Mouse (Mus musculus) mesoderm, embryonic 11.5 days (tissue): Measurements from ENCODE around the gene Stat5b.
A peak's percentile ranks its signal among the peaks of the same experiment; 100 is the strongest.

Experiments
- DNase-seq: peaks from one replicate; pipeline ENCODE4 v3.0.0-alpha.2; 2012; ENCODE audit warnings: low read depth, low spot score

Gene Stat5b

DNA sequence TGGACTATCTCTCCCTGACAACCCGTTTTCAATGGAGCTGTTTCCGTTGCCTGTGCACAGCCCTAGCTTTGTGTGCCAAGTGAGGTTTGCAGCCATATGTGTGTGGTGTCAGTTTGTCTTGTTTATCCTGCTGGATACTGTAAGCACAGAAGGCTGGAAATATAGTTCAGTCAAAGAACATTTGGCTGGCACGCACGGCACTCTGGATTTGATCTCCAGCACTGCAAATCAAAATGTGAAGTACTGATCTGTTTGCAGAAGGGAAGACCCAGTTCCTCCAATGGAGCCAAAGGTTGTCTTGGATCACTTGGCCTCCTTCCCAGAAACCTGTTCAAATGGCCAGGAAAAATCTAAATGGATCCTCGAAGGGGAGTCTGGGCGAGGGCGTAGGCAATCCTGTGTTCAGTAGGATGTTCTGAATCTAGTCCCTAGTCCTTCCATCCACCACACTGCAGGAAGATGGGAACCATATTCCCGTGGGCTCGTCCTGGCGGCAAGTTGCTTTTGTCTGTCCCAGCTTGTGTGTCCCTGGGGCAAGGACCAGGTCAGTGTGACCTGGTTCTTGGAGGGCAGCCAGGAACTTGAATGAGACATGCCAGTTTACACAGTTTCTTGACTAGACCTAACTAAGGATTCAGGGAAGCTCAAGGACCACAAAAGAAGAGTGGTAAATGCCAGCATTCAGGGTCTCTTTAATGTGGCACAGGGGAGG, 19.9 kb upstream of the Stat5b start:
- DNase-seq, result no peak

DNA sequence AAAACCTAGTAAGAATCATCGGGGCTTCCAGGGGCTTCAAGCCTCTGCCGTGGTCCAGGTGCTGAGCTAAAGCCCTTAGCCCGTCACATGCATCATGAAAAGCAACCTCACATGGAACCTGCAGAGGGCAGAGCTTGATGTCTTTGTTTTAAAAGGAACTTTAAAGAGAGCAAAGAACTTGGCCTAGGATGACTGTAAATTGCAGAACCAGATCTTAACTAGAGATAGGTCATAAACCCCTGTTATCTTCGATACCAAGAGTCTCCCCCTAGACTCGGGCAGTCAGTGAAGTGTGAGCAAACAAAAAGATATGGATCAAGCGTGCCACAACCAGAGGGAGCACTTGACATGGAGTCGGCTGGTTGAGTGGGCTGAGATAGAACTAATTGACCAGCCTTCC, 15.1 kb upstream of the Stat5b start:
- DNase-seq, result no peak

DNA sequence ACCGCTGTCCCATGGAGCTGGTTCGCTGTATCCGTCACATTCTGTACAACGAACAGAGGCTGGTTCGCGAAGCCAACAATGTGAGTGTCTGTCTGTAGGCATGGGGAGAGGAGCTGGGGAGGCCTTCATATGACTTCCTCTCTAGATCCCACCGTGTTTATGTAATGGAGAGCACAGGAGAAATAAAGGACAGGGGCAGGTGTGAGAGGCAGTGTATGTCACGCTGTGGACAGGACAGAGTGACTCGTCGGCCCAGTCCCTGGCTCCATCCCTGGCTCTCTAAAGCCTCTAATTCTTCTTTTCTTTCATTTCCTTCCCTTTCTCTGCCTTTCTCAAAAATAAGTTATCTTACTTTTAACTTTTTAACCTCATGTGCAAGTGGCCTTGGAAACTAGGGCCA, 12.6 kb upstream of the Stat5b start:
- DNase-seq, result no peak

DNA sequence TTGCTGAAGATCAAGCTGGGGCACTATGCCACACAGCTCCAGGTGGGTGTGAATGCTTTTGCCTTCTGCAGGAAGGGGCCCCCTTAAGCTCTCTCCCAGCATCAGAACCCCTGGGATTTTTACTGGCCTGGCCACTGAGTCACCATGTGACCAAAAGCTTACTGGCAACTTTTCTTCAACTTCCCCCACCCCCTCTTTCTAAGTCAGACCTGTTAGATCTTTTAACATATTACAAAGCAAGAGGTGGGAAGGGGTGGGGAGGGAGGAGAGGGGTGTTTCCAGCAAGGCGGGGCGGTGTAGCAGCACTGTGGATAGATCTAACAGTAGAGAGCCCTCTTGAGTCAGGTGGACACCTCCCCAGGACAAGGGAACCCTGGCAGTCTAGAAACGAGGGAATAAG, 11.3 kb upstream of the Stat5b start:
- no peak for DNase-seq

DNA sequence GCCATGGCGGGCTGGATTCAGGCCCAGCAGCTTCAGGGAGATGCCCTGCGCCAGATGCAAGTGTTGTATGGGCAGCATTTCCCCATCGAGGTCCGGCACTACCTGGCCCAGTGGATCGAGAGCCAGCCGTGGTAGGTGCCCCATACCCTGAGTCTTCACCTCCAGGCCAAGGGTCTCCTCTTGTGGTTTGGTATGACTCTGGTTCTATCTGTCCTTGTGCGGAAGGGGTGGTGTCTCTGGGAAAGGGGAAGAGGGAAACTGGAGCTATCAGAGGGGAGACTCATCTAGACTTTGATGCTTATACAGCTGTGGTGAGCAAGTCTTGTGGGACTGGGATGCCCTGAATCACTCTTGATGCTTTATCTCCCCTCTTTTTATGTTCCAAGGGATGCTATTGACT, 10.8 kb upstream of the Stat5b start:
- DNase-seq, result no peak

DNA sequence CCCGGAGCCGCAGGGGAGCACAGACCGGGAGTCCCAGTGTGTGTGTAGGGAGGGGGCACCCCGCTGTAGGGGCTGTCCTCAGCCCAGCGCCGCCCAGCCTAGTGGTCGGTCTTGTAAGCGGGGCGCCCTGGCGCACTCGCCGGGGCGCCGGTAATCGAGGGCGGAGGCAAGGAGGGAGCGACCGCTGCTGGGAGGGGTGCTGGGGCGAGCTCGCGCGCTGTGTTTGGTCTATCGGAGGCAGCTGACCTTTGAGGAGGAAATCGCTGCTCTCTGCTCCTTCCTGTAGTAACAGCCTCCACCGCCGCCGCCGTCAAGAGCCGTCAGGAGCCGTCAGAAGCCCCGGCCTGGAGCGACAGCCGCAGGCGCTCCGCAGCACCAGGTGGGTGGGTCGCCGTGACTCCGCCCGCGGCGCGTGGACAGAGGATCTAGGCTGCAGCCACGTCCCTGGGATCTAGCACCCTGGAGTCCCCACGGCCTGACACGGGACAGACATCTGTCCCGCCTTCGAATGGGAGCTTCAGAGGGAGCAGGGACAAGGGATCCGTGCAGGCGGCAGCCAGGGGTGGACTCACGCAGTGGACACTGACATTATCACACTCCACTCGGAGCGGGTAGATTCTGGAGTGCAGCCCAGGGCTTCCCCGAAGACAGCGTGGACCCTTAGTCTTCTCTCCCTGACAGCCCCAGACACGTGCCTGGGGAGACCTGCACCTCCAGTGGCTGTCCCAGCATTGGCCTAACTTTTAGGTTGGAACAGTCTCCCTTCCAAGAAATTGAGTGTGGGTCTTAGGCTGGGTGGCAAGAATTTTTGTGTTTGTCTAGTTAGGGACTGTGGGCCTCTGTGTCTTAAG, 9.9 kb upstream of the Stat5b start:
- DNase-seq, result peak; percentile 78

DNA sequence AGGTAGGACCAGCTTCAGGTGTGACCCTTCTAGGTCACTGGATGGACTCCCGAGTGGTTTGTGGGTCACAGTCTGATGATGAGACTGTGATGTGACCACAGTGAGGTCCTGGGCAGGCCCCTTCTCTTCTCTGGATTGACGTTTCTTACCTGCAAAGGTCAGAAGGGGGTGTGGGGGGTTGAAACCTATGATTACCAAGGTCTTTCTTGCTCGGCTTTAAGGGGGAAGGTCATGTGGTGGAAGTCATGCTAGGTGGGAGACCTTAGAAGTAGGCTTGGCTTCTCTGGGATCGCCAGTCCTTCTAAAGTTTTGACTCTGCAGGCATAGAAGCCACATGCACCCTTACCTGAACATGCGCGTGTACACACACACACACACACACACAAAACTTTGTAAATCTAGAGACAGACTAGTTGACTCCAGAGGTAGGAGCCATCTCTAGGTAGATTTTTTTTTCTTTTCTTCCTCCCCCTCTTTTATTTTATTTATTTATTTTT, 9.1 kb upstream of the Stat5b start:
- no peak for DNase-seq

DNA sequence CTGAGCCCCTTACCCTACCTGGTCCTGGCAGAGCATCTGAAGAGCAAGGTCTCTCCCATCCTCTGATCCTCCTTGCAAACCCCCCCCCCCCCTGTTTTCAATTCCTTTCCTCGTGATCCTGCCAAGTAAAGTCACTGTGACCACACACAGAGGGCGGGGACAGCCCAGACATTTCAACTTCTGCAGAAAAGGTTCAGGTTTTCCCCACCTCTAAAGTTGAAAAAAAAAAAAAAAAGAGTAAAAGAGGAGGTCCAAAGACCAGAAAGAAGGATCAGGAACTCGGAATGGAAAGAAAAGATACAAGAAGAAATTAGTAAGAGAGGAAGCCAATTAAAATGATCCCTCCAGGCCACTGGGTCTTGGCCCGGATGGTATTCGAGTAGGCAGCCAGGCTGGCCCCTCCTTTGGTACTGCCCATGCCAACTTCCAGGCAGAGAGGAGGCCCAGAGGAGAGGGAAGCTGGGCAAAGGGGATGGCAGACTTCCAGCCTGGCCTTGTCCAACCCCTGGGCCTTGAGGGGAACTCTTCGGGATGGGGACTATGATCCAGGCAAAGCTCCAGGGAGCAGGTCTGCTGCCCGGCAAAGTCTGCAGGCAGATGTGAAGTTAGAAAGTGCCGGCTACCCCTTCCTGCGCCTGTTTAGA, 8.5 kb upstream of the Stat5b start, which contains the start of gene Stat5a:
Gene Stat5a (plus strand): TSS at position 417 of the 644 bp plus-strand sequence.
- DNase-seq, result no peak

DNA sequence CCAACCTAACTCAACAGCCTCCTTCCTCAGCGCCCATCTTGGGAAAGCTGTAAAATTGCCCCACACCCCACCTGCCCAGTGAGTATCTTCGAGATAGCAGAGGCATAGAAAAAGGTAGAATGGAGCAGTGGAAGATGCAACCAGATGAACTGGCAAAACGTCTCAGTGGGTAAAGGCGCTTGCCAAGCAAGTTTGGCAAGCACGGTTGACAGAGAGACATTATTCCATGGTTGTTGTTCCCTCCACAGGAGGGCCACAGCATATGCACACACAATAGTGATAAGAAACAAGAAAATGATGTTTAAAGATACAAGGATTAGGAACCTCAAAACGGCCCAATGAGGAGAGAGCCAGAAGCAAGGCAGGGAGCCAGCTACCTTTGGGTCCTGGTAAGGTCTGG, 7.4 kb upstream of the Stat5b start:
- DNase-seq, result no peak

DNA sequence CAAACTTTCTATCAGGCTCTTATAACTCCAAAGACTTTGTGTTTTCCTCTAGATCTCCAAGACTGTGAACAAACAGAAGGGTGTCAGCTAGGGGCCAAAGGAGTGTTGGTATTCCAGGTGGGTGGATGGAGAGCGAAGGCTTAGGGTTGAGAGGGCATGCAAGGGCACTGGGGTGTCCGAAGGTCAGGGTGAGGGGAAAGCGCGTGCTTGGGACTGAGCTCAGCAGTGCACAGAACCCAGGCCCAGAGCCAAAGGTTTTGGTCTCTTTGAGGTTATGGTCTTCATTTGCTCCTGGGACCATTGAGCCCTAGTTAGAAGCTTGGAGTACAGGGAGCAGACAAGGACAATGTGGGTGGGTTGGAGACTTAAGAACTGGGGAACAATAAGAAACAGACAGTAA, 4.7 kb upstream of the Stat5b start:
- no peak for DNase-seq

DNA sequence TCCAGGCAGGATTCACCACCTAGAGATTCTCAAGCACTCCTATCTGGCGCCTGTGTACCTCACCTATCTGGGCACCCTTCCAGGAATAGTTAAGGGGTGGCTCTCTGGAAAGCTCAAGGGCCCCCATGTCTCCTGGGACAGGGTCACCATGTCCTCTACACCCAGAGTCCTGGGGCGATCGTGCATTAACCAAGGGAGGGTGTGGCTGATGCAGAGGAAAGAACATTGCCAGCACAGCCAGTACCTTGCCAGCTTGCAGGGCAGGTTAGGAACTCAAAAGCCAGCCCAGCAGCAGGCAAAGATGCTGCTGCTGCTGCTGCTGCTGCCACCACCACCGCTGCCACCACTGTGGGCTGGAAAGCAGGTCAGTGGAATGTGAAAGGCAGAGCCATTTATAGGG, 3.7 kb upstream of the Stat5b start:
- no peak for DNase-seq

DNA sequence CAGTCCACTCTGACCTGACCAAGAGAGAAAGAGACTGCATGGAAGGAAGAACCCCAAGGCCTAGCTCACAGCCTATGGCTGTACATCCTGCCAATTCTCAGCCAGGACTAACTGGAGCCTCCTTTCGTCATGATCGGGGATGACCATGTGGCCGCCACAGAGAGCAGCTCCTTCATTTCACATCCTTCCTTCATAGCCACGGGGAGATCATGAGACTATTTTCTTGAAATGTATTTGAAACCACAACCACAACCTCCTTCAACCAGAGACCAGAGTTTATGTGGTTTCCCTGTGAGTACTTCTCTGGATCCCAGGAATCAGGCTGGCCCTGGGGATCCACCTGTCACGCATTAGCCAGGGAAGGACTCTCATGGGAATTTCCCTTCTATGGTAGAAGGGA, 2.5 kb upstream of the Stat5b start:
- DNase-seq, result no peak

DNA sequence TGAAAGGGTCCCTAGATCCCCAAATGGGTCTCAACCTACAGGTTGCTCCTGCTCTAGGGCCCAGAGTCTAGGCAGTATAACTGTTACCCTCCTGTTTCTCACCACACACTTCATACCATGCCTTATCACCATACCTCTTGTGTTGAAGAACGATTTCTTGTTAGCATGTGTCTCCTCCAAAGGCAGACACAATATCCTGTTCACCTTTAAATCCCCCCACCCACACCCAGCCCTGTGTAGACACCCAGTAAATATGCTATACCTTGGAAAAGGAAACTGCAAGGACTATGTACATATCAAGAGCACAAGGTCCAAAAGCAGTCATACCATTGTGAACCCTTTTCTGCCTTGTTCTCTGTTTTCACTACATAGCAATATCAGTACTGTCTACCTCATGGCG, 1.6 kb upstream of the Stat5b start:
- no peak for DNase-seq

DNA sequence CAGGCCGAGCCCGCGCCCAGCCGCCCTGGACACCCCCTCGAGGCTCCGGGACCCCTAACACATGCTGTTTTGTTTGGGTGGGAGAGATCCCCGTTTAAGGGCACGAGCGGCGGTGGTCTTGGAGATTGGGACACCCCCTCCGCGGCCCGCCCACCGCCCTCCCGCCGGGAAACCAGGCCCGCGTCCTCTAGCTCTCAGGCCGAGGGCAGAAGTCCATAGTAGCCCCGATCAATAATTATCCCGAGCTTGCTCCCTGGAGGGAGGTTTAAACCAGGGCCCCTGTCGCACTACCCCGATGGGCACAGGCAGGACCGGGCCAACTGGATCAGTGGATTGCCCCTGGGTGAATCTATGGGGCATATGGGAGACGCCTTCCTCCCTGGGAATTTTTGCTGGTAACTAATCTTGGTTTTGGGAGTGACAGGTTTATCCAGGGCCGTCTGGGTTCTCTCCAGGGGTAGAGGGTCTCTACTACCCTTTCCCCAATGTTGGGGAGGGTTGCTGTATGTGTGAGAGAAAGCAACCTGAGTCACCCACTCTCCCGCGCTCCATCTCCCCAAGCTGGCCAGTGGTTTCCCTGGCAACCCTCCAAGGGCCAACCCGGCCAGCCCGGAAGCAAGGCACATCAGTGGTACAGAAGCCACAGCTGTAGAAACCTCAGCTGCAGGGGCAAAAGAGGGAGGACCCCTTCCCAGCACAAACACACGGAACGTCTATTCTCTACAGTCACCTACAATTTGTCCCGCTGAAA, 429 bp upstream of the Stat5b start:
- peak; percentile 55 for DNase-seq

DNA sequence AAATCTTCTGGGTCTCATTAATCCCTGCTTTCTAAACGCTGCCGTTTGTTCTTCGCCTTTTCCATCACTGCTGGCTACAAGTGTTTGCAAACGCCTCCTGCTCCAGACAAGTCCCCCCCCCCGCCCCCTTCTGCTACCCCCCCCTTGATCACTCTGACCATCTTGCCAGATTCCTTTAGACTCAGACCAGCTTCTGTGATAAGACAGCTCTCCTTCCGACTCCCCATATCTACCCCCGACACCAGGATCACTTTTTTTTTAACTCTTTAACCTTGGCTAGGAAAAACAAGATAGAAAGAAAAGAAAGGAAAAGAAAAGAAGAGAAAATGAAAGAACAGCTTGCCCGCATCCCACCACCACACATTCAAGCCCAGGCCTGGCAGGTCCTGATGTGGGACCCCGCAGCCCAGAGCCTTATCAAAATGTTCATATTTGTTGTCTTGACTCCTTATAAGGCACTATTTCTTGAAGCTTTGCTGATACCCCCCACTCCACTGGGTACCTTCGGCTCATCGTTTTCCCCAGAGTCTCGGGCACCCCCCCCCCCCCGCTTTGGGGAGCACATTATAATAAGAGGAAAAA, 977 bp downstream of the Stat5b start:
- no peak for DNase-seq

DNA sequence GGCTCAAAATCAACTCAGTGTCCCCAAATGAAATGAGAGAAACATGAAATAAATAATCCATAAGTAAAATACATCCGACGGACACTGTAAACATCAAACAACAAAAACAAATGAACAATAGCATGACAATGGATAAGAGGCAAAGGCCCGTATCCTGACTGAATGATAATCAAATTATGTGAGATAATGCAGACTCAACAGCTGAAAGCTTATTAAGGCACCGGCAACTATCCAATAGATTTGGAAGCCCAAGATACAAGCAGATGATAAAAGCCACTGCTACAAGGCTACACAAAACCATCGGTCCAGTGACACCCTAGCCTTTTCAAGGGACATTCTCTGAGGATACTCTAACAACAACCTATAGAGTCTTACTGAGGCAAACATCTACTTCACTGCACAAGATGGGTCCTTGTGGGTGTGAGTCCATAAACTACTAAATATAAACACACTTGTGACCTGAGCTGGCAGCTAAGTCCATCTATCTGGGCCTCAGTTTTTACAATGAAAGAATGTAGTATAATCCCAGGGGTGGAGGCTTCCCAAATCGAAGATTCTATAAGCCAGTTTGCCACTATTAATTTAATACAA, 1.6 kb downstream of the Stat5b start:
- no peak for DNase-seq

DNA sequence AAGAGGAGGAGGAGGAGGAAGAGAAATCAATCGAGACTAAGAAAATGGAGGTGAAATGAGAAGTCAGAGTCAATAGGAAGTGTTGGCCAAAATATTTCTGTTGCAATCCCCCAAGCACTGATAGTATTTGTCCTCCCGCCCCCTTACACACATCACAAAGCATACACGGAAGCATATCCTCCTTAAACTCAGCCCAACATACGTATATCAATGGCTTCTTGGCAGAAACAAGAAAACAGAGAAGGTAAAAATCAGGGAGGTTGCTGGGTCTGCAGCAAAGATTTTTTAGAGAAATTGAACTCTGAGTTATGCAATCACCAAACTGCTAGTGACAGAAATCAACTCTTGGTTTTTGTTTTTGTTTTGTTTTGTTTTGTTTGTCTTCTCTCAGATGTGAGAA, 2.4 kb downstream of the Stat5b start:
- no peak for DNase-seq

DNA sequence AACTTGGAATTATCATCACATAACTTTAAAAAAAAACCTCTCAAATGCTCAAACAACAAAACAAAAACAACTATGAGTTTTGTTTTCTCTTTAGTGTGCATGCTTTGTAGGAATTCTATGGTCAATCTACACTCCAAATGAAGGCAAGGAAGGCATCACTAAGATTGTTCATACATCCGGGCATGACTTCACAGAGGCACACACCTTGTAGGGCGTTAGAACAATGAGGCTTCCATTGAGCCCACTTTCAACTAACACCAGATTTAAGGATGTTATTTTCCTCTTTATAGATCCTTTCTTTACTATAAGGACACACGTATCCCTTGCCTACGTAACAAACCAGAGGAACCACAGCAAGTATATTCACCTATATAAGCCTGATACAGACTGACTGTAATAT, 3.0 kb downstream of the Stat5b start:
- DNase-seq, result no peak

DNA sequence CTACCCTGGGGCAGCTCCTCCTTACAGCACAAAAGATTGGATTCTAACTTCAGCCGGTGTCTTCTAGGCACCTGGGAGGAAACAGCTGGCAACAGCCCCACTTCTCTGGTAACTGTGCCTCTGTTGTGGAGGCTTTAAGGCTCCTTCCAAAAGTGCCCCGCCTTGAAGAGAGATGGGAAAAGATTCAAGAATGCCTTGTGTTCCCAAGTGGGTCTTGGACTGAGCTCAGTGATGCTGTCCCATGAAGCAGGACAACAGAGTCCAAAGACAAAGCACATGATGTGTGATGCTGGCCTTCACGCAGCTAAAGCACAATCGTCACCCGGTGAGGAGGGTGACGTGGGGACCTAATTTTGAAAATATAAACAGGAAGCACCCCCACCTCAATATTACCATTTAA, 4.7 kb downstream of the Stat5b start:
- no peak for DNase-seq

DNA sequence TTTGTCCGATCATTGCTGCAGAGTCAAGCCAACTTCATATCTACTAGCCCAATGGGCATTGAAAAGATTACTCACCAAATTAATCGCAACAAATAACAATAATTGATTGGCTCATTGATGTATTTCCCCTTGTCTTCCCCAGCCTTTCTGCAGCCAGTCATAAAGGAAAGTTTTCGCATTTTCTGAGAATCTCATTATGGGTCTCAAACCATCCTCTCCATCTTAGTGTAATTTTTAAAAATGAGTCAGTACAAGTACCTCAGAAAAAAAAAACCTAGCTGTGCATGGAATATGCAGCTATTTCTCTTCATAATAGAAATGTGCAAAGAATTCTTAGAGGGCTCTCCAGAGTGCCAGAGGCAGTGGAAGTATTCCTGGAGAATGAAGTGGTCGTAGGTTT, 6.4 kb downstream of the Stat5b start:
- DNase-seq, result no peak

DNA sequence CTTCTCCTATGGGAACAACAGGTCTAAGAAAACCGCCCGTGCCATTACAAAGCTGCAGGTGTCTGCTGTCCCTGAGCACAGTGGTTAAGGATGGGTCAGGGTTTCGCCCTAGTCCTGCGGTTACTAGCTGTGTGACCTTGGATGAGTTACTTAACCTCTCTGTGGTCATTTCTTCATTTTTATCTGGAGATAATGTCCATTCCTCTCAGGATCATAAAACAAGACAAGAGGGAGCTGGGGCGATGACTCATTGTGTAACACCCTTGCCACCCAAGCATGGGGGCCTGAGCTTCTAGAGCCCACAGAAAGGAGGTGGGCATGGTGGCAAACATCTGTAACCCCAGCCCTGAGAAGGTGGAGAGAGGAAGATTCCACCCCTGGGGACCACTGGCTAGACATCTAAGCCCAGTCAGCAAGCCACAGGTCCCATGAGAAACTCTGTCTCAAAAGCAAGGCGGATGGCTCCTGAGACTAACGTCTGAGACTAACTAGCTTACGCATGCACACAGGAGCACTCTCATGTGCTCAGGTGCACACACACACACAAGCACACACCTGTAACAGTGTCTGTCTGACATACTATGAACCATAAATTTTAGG, 7.4 kb downstream of the Stat5b start:
- DNase-seq, result no peak
